Comparison of ENCODE assay signal across 9 mouse cellular contexts in the genomic region with DNA sequence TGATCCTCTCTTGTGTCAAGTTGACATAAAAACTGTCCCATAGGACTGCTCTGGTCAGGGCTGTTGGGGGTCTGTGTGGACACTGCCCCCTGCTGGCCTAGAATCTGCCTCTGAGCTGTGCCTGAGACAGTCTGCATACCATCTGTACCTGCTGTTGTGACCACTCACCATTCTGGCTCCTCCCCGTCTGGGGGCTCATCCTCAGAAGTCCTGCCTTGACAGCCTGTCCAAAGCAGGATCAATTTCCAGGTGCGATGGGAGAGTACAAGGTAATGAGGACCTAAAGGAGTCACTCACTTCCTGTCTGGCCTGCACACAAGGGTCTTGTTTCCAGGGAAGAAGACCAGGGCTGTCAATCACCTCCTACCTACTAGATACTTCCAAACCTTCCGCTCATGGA. TPM values are rescaled to one million over a fixed set of nuclear protein-coding genes. Genes with fewer than 3 reads are reported as not detected.
DNase-seq lines count a peak whose midpoint lies in the region; ATAC-seq and TF ChIP-seq lines count a peak whose summit lies in the region.
"Had no signal": no experiment of that assay in that cellular context is flagged by ENCODE, and none has a peak within 500 bp of the region (broad histone marks: within the 10 kb centered on the region; RNA-seq: fewer than 3 reads in every experiment).

No protein-coding gene starts in this region.

- WGBS in liver, adult 2 months: 72% methylated on average over 3 of the region's 3 CpGs
- 77% methylated on average over 3 of the region's 3 CpGs for WGBS in midbrain, postnatal 0 days
- 78% methylated on average over 3 of the region's 3 CpGs for WGBS in thymus, adult 2 months

- H3K79me2 ChIP-seq in liver, adult 2 months (ENCODE audit: control insufficient read depth, insufficient read depth, low read length): no peaks in the 10 kb centered on the region

- peaks cover 35% of the 10 kb centered on the region for H3K27me3 ChIP-seq in G1E (ENCODE audit: insufficient read depth, low read length)
- H3K27me3 ChIP-seq in liver, adult 2 months (ENCODE audit: control insufficient read depth, insufficient read depth, low read length): no peaks in the 10 kb centered on the region
- no peaks in the 10 kb centered on the region for H3K27me3 ChIP-seq in midbrain, postnatal 0 days (ENCODE audit: insufficient read depth, low read length)
- no peaks in the 10 kb centered on the region for H3K27me3 ChIP-seq in thymus, adult 2 months (ENCODE audit: control insufficient read depth, insufficient read depth, low read length)

- intact Hi-C loops in heart, postnatal 36 days (cut with DNase I): loop anchor here (2.0 kb wide), 1 partner anchor 34 kb away; no protein-coding TSS in a partner anchor

- H3K27ac ChIP-seq in liver, adult 2 months (replicated peaks; ENCODE audit: insufficient read depth, low read depth, low read length): no peak overlapping the region
- H3K27ac ChIP-seq in midbrain, postnatal 0 days (ENCODE audit: low read depth, low read length): no peak overlapping the region
- H3K27ac ChIP-seq in thymus, adult 2 months (ENCODE audit: control insufficient read depth, insufficient read depth, low read length): no peak overlapping the region

- no peak overlapping the region for H3K9ac ChIP-seq in liver, adult 2 months (ENCODE audit: low read depth, low read length)
- H3K9ac ChIP-seq in midbrain, postnatal 0 days (replicated peaks; ENCODE audit: low read length, poor library complexity, severe bottlenecking): no peak overlapping the region

- H3K36me3 ChIP-seq in G1E (replicated peaks): peaks cover 56% of the 10 kb centered on the region
- H3K36me3 ChIP-seq in liver, adult 2 months (ENCODE audit: control insufficient read depth, insufficient read depth, low read length): no peaks in the 10 kb centered on the region
- H3K36me3 ChIP-seq in midbrain, postnatal 0 days (ENCODE audit: insufficient read depth, low read length): peaks cover 7% of the 10 kb centered on the region; the same call in 1 of the 2 replicates
- no peaks in the 10 kb centered on the region for H3K36me3 ChIP-seq in thymus, adult 2 months (ENCODE audit: control insufficient read depth, insufficient read depth, low read length)

- H3K4me2 ChIP-seq in midbrain, postnatal 0 days (ENCODE audit: low read depth, low read length, poor library complexity, severe bottlenecking): no peak overlapping the region

- peak; percentile 41 for DNase-seq in gastrocnemius, postnatal 10 days
- no peak for DNase-seq in gastrocnemius, adult 8-10 months (ENCODE audit: low spot score in 2 of 2)
- peak; percentile 66 for DNase-seq in G1E (ENCODE audit: low spot score)
- DNase-seq in cerebellum, postnatal 36 days: peak; percentile 54 to 59
- peak; percentile 51 to 64 for DNase-seq in heart, postnatal 36 days
- no peak for DNase-seq in liver, adult 2 months (ENCODE audit: extremely low read depth, low read depth, low spot score)
- DNase-seq in midbrain, postnatal 0 days (ENCODE audit: low spot score): no peak
- DNase-seq in thymus, adult 2 months: peak; percentile 68

- no peak overlapping the region for H3K4me3 ChIP-seq in G1E (ENCODE audit: low read depth, low read length)
- no peak overlapping the region for H3K4me3 ChIP-seq in liver, adult 2 months (ENCODE audit: insufficient read depth, low read depth, low read length)
- no peak overlapping the region for H3K4me3 ChIP-seq in midbrain, postnatal 0 days (ENCODE audit: low read depth, low read length)
- no peak overlapping the region for H3K4me3 ChIP-seq in thymus, adult 2 months (ENCODE audit: control insufficient read depth, insufficient read depth, low read length)

- no peak for TF ChIP-seq POLR2A in liver, adult 2 months (IDR thresholded peaks at IDR 0.05; ENCODE audit: extremely low read depth, insufficient read depth, low read length)
- TF ChIP-seq POLR2A in thymus, adult 2 months (IDR thresholded peaks at IDR 0.05; ENCODE audit: control insufficient read depth, extremely low read depth, insufficient read depth, low read length, poor library complexity): no peak

- H3K9me3 ChIP-seq in G1E (replicated peaks): no peaks in the 10 kb centered on the region
- no peaks in the 10 kb centered on the region for H3K9me3 ChIP-seq in midbrain, postnatal 0 days (ENCODE audit: low read length)
- H3K9me3 ChIP-seq: megakaryocyte, embryonic 14.5 days had no signal

- peak; percentile 92 for TF ChIP-seq CTCF in G1E (IDR thresholded peaks at IDR 0.05; ENCODE audit: low read depth, low read length)
- TF ChIP-seq CTCF in liver, adult 2 months (IDR thresholded peaks at IDR 0.05; ENCODE audit: low read depth, low read length): peak; percentile 87
- TF ChIP-seq CTCF in midbrain, postnatal 0 days (IDR thresholded peaks at IDR 0.05): peak; percentile 60
- peak; percentile 88; the same call in 1 of the 2 replicates for TF ChIP-seq CTCF in thymus, adult 2 months (IDR thresholded peaks at IDR 0.05; ENCODE audit: borderline replicate concordance, control insufficient read depth, extremely low read depth, insufficient read depth, low read length, poor library complexity)

- 0 out of 2 replicates have a peak, but pooled peaks have one; percentile 51 for ATAC-seq in G1E (ENCODE audit: extremely low read depth, insufficient number of reproducible peaks, low FRiP score, poor library complexity, severe bottlenecking)
- no peak for ATAC-seq in midbrain, postnatal 0 days (ENCODE audit: low FRiP score)

- peaks cover 23% of the 10 kb centered on the region for H3K4me1 ChIP-seq in G1E (ENCODE audit: insufficient read depth, low read depth, low read length)
- no peaks in the 10 kb centered on the region for H3K4me1 ChIP-seq in liver, adult 2 months (ENCODE audit: control insufficient read depth, insufficient read depth, low read length)
- H3K4me1 ChIP-seq in midbrain, postnatal 0 days (ENCODE audit: insufficient read depth, low read length): no peaks in the 10 kb centered on the region
- no peaks in the 10 kb centered on the region for H3K4me1 ChIP-seq in thymus, adult 2 months (replicated peaks; ENCODE audit: control insufficient read depth, insufficient read depth, low read length)

RNA-seq across cellular contexts. Expression of gene Morn1, which starts 8.2 kb away (rescaled TPM):
- total RNA-seq in gastrocnemius, postnatal 10 days (2021): 1 to 10 TPM; 2.6 to 4.3 TPM
- 1 to 10 TPM; 1.2 to 2.1 (median 1.4) TPM for total RNA-seq in gastrocnemius, adult 8-10 months (2022)
- total RNA-seq in G1E (2014; fragmentation: Nextera tagmentation) (2.3 and 4.2 TPM in 2 replicates), G1E (2017) (5.3 and 7.2 TPM in 2 replicates)
- 1.8 and 2.9 TPM in 2 replicates for polyA plus RNA-seq in G1E (2012)
- total RNA-seq in heart, postnatal 36 days (2021): 1 to 10 TPM in 1 of 2 experiments, under 1 TPM in 1; 0.89 to 1.7 TPM
- total RNA-seq in liver, adult 2 months (2014; rRNA removed): 2.5 and 4.2 TPM in 2 replicates
- 3.0 and 3.6 TPM in 2 replicates for polyA plus RNA-seq in liver, adult 2 months (2012; rRNA removed)
- 3.3 and 8.5 TPM in 2 replicates for total RNA-seq in midbrain, postnatal 0 days (2014; rRNA removed)
- polyA plus RNA-seq in midbrain, postnatal 0 days (2015; fragmentation: Nextera tagmentation; extraction: Ambion mirVana): 8.6 and 8.9 TPM in 2 replicates
- polyA plus RNA-seq in thymus, adult 2 months (2012; rRNA removed): 3.8 and 5.0 TPM in 2 replicates

RNA-seq across cellular contexts. Expression of gene Rer1, which starts 8.4 kb away (rescaled TPM):
- 10 to 100 TPM; 49.0 to 58.1 TPM for total RNA-seq in gastrocnemius, postnatal 10 days (2021)
- 10 to 100 TPM; 52.2 to 64.6 (median 59.8) TPM for total RNA-seq in gastrocnemius, adult 8-10 months (2022)
- 209 TPM in 2 replicates for total RNA-seq in G1E (2014; fragmentation: Nextera tagmentation)
- 212 and 216 TPM in 2 replicates for total RNA-seq in G1E (2017)
- polyA plus RNA-seq in G1E (2012): 123 and 125 TPM in 2 replicates
- total RNA-seq in heart, postnatal 36 days (2021): 10 to 100 TPM; 67.0 to 72.9 TPM
- 128 and 135 TPM in 2 replicates for total RNA-seq in liver, adult 2 months (2014; rRNA removed)
- polyA plus RNA-seq in liver, adult 2 months (2012; rRNA removed): 84.3 and 92.1 TPM in 2 replicates
- 91.4 and 104 TPM in 2 replicates for total RNA-seq in midbrain, postnatal 0 days (2014; rRNA removed)
- 132 and 133 TPM in 2 replicates for polyA plus RNA-seq in midbrain, postnatal 0 days (2015; fragmentation: Nextera tagmentation; extraction: Ambion mirVana)
- polyA plus RNA-seq in thymus, adult 2 months (2012; rRNA removed): 107 and 111 TPM in 2 replicates

RNA-seq across cellular contexts. Expression of gene Pex10, which starts 27.7 kb away (rescaled TPM):
- total RNA-seq in gastrocnemius, postnatal 10 days (2021): 10 to 100 TPM; 10.5 to 13.6 TPM
- total RNA-seq in gastrocnemius, adult 8-10 months (2022): 10 to 100 TPM; 10.4 to 12.4 (median 11.4) TPM
- total RNA-seq in G1E (2014; fragmentation: Nextera tagmentation) (15.9 and 21.1 TPM in 2 replicates), G1E (2017) (23.2 and 23.4 TPM in 2 replicates)
- polyA plus RNA-seq in G1E (2012): 30.3 and 40.2 TPM in 2 replicates
- total RNA-seq in heart, postnatal 36 days (2021): 10 to 100 TPM; 19.4 to 23.1 TPM
- 3.7 and 4.5 TPM in 2 replicates for total RNA-seq in liver, adult 2 months (2014; rRNA removed)
- polyA plus RNA-seq in liver, adult 2 months (2012; rRNA removed): 11.2 and 13.0 TPM in 2 replicates
- 12.2 and 14.0 TPM in 2 replicates for total RNA-seq in midbrain, postnatal 0 days (2014; rRNA removed)
- 15.2 and 15.7 TPM in 2 replicates for polyA plus RNA-seq in midbrain, postnatal 0 days (2015; fragmentation: Nextera tagmentation; extraction: Ambion mirVana)
- polyA plus RNA-seq in thymus, adult 2 months (2012; rRNA removed): 32.8 and 38.0 TPM in 2 replicates

RNA-seq across cellular contexts. Expression of gene Plch2, which starts 38.0 kb away (rescaled TPM):
- total RNA-seq in gastrocnemius, postnatal 10 days (2021): under 1 TPM; 0.09 to 0.14 TPM
- under 1 TPM in 3 of 4 experiments, not detected in 1; 0.13 to 0.73 (median 0.15) TPM for total RNA-seq in gastrocnemius, adult 8-10 months (2022)
- 1.5 TPM in 2 replicates for total RNA-seq in G1E (2014; fragmentation: Nextera tagmentation)
- 0.22 and 0.35 TPM in 2 replicates for total RNA-seq in G1E (2017)
- 0.54 and 0.61 TPM in 2 replicates for polyA plus RNA-seq in G1E (2012)
- not detected for total RNA-seq in heart, postnatal 36 days (2021)
- 0.07 TPM in 1 of 2 replicates, not detected in the other for total RNA-seq in liver, adult 2 months (2014; rRNA removed)
- 0.01 and 0.04 TPM in 2 replicates for polyA plus RNA-seq in liver, adult 2 months (2012; rRNA removed)
- 49.8 and 51.1 TPM in 2 replicates for total RNA-seq in midbrain, postnatal 0 days (2014; rRNA removed)
- polyA plus RNA-seq in midbrain, postnatal 0 days (2015; fragmentation: Nextera tagmentation; extraction: Ambion mirVana): 21.1 and 21.7 TPM in 2 replicates
- 7.6 and 10.0 TPM in 2 replicates for polyA plus RNA-seq in thymus, adult 2 months (2012; rRNA removed)

Comparison
In these comparisons a context has a peak if more than half of its experiments do, and no peak if none do; other contexts are left out.
1. DNase-seq: peak in gastrocnemius, postnatal 10 days (single experiment), G1E (single experiment), cerebellum, postnatal 36 days (2 of 2), heart, postnatal 36 days (2 of 2) and thymus, adult 2 months (single experiment); none in gastrocnemius, adult 8-10 months (0 of 2), liver, adult 2 months (single experiment) and midbrain, postnatal 0 days (single experiment).
2. Peak in every context shown above with its lines, with median percentiles within 50 percentile points of each other: CTCF ChIP-seq.